Mouse (Mus musculus) heart, embryonic 13.5 days (tissue): ENCODE data around the gene Arsb. TPM values are rescaled to one million over a fixed set of nuclear protein-coding genes. Genes with fewer than 3 reads are reported as not detected.
A peak's percentile ranks its signal among the peaks of the same experiment; 100 is the strongest.

Source experiments
- ATAC-seq: fragments of 200-750 bp; cut with Nextera tagmentation; 2 replicates; pipeline ENCODE4 v1.8.0; 2017; ENCODE audit warnings: moderate TSS enrichment; ENCODE audit not compliant: insufficient number of reproducible peaks, low FRiP score, low TSS enrichment; ENCODE audit errors: extremely low read depth
- H3K27ac ChIP-seq: fragments of 300-500 bp; sonication (generic); replicated peaks from 2 replicates; pipeline ENCODE4 v1.5.1; 2015; ENCODE audit warnings: moderate library complexity, mild to moderate bottlenecking, inconsistent platforms
- H3K27me3 ChIP-seq: fragments of 300-500 bp; sonication (generic); replicated peaks from 2 replicates; pipeline ENCODE4 v1.6.1; 2015; ENCODE audit warnings: mild to moderate bottlenecking, inconsistent platforms
- H3K36me3 ChIP-seq: fragments of 300-500 bp; sonication (generic); 2 replicates; pipeline ENCODE4 v1.6.1; 2015; ENCODE audit warnings: mild to moderate bottlenecking, inconsistent platforms
- H3K4me1 ChIP-seq: fragments of 300-500 bp; sonication (generic); 2 replicates; pipeline ENCODE4 v1.6.1; 2015; ENCODE audit warnings: inconsistent platforms
- H3K4me2 ChIP-seq: fragments of 300-500 bp; sonication (generic); 2 replicates; pipeline ENCODE4 v1.6.1; 2015; ENCODE audit warnings: inconsistent platforms, mild to moderate bottlenecking, moderate library complexity
- H3K4me3 ChIP-seq: fragments of 300-500 bp; sonication (generic); 2 replicates; pipeline ENCODE4 v1.5.1; 2015; ENCODE audit warnings: moderate library complexity, mild to moderate bottlenecking, inconsistent platforms
- H3K9ac ChIP-seq: fragments of 300-500 bp; sonication (generic); 2 replicates; pipeline ENCODE4 v1.6.1; 2015; ENCODE audit warnings: inconsistent platforms, mild to moderate bottlenecking, moderate library complexity
- H3K9me3 ChIP-seq: fragments of 300-500 bp; sonication (generic); 2 replicates; pipeline ENCODE4 v1.6.1; 2016; ENCODE audit warnings: inconsistent platforms
- WGBS: fragments of 180-500 bp; shearing (Covaris S2); methylation state at CpG from one replicate; pipeline ENCODE4 v1.1.7; 2015; ENCODE audit warnings: mixed read lengths; 5-methylcytosine and 5-hydroxymethylcytosine counted together
- polyA plus RNA-seq: library from polyadenylated mRNA; unstranded; fragments of >200 nt; fragmentation: Nextera tagmentation; extraction: Ambion mirVana; gene quantifications from 2 replicates; pipeline ENCODE4 v1.2.1, GENCODE M21; 2015

Arsb gene
- polyA plus RNA-seq, 1 experiment from 2014 or later, result 9.0 TPM

DNA sequence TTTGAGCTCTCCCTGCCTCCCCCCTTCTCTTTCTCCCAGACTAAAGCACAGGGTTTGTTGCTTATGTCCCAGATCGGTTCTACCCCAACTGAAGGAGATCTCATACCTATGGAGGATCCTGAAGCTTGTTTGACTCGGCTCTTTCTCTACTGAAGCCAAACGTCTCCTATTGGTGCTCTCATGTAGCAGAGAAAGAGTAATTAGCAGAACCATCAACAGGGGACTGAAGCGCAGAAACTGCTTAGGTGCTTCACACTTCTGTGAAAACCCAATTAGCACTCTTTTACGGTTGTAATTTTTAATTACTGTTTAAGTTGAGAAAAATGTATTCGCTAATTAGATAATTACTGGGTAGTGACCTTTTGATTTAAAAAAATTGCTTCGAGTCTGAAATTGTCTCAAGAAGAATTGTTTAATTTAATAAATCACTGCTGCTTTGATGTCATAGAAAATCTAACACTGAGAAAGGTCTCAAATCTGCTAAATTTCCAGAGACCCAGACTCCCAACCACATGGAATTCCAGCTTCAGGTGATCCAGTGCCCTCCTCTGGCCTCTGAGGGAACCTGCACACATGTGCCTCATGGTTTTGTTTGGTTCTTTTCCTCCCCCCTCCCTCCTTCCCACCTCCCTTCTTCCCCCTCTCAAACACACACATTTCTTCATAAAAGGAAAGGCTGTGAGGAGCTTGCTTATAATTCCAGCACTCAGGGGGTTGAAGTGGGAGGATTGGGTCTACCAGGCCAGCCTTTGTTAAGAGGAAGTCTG is 54.5 kb downstream of the Arsb start:
- H3K4me2 ChIP-seq, result no peak overlapping the region
- no peak for ATAC-seq
- no peaks in the 10 kb centered on the region for H3K27me3 ChIP-seq
- no peaks in the 10 kb centered on the region for H3K9me3 ChIP-seq
- H3K27ac ChIP-seq, result no peak overlapping the region
- 74% methylated on average over 7 of the region's 7 CpGs for WGBS
- H3K4me1 ChIP-seq, result peaks cover 28% of the 10 kb centered on the region
- H3K9ac ChIP-seq, result no peak overlapping the region
- no peak overlapping the region for H3K4me3 ChIP-seq
- H3K36me3 ChIP-seq, result no peaks in the 10 kb centered on the region

DNA sequence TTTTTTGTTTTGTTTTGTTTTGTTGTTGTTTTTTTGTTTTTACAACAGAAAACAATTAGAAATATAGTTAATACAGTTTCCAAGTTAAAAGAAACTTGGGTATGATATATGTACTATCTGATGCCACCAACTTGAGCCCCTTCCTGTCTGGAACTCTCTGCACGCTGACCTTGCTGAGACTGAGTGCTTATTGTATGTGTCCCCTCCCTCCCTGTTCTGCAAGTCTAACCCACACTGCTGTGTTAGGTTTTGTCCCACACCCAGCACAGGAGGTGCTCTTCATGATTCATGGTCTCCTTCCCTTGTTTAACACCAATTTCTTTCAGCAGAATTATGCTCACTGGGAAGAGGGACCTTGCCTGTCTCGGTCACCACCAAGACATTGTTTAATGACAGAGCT is 56.3 kb downstream of the Arsb start:
- Histone ChIP-seq H3K36me3 (no peaks in the 10 kb centered on the region), H3K9me3 (no peaks in the 10 kb centered on the region), H3K4me2 (no peak overlapping the region), H3K27me3 (no peaks in the 10 kb centered on the region), H3K4me3 (no peak overlapping the region), H3K9ac (no peak overlapping the region), H3K4me1 (peaks cover 13% of the 10 kb centered on the region), H3K27ac (no peak overlapping the region)
- no peak for ATAC-seq
- WGBS, result 68% methylated on average over 2 of the region's 2 CpGs

DNA sequence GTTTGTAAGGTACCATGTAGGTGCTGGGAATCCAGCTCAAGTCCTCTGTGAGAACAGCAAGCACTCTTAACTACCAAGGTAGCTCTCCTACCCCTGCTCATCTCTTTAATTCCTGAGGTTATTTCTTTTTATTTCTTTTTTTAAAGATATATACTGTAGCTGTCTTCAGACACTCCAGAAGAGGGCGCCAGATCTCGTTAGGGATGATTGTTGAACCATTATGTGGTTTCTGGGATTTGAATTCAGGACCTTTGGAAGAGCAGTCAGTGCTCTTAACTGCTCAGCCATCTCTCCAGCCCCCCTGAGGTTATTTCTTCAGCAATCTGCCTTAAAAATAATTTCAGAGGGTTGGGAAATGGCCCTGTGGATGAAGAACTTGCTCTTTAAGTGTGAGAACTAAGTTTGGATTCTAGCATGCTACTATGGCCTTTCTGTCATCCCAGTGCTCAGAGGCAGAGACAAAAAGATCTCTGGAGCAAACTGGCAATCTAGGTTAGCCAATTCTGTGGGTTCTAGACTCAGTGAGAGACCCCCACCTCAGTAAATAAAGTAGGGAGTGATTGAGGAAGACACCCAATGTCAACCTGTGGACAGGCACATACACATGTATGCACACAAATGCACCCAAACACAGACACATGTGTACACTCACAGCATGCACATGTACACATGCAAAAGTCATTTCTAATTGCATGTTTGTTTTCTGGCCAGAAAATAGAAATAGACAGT is 58.3 kb downstream of the Arsb start:
- no peaks in the 10 kb centered on the region for H3K36me3 ChIP-seq
- H3K4me3 ChIP-seq, result no peak overlapping the region
- 55% methylated on average over 2 of the region's 2 CpGs for WGBS
- H3K4me1 ChIP-seq, result peaks cover 13% of the 10 kb centered on the region
- H3K27ac ChIP-seq, result no peak overlapping the region
- H3K9me3 ChIP-seq, result no peaks in the 10 kb centered on the region
- no peak overlapping the region for H3K4me2 ChIP-seq
- no peak overlapping the region for H3K9ac ChIP-seq
- no peak for ATAC-seq
- H3K27me3 ChIP-seq, result no peaks in the 10 kb centered on the region

DNA sequence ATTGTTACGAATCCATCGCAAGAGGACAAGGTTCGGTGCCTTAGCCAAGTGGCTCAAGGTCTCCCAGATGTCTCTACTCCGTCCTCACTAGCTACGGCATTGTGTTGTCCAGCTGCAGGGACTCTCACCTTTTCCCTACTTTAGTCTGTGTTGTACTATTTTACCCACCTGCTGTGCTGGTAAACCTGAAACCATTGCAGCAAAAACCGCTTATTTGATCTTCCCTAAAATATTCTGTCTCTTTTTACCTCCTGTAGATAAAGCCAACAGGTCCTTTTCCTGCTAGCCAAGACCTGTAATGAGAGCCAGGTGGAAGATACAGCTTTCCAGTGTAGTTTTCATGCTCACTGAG is 58.8 kb downstream of the Arsb start:
- ATAC-seq, result no peak
- H3K4me2 ChIP-seq, result no peak overlapping the region
- no peaks in the 10 kb centered on the region for H3K9me3 ChIP-seq
- no peak overlapping the region for H3K4me3 ChIP-seq
- H3K27me3 ChIP-seq, result no peaks in the 10 kb centered on the region
- H3K27ac ChIP-seq, result no peak overlapping the region
- 80% methylated on average over 6 of the region's 6 CpGs for WGBS
- no peaks in the 10 kb centered on the region for H3K36me3 ChIP-seq
- H3K4me1 ChIP-seq, result peaks cover 13% of the 10 kb centered on the region
- H3K9ac ChIP-seq, result no peak overlapping the region

DNA sequence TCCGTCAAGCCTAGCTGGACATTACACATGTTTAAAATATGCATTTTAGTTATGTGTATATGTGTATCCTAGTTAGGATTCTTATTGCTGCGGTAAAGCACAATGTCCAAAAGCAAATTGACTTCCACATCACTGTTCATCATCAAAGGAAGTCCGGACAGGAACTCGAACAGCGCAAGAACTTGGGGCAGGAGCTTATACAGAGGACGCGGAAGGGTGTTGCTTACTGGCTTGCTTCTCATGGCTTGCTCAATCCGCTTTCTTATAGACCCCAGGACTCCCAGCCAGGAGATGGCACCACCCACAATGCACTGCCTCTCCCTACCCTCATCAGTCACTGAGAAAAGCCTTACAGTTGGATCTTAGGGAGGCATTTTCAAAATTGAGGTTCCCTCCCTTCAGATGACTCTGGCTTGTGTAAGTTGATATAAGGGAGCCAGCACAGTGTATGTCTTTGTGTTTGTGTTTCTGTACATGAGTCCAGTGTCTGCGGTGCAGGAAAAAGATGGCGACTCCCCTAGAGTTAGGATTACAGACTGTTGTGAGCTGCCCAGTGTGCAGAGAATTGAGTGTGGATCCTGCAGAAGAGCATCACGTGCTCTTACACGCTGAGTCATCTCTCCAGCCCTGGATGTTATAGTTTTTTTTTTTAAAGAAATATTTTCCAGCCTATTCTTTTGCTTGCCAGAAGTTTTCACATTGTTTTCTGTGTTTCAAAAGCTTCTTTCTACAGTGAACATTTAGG is 66.2 kb downstream of the Arsb start:
- H3K27ac ChIP-seq, result peak overlapping the region; percentile 84
- no peaks in the 10 kb centered on the region for H3K9me3 ChIP-seq
- no peak overlapping the region for H3K4me3 ChIP-seq
- no peak for ATAC-seq
- no peaks in the 10 kb centered on the region for H3K36me3 ChIP-seq
- H3K4me2 ChIP-seq, result no peak overlapping the region
- no peak overlapping the region for H3K9ac ChIP-seq
- H3K4me1 ChIP-seq, result peaks cover 43% of the 10 kb centered on the region
- WGBS, result 74% methylated on average over 12 of the region's 12 CpGs
- H3K27me3 ChIP-seq, result no peaks in the 10 kb centered on the region

DNA sequence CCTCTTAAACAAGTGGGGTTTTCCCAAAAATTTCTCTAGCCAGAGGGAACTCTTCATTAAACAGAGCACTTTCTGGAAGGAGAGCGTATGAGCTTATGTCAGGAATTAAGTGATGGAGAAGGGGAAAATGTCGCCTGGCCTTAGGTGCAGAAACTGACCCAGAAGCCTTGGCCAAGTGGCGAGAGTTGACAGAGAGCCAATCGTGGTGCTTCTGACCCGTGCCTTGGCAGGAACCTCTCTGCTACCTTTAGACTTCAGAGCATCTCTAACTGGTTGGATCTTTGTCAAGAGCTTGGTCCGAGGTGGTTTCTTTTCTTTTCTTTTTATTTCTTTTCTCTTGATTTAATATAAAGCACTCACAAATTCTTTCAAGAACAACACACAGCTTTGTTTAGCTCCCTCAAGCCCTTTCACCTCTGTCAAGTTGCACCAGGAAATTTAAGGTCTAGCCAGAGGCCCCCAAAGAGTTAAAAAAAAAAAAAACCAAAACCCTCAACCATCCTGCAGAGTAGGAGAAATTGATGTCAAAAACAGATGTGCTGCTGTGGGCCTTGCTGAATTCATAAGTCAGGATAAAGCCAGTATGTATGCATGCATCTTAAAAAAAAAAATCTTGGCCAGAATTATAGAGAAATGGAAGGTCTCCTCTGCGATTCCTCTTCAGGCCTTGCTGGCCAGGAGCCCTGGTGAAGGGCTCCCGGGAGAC is 67.2 kb downstream of the Arsb start:
- no peak for ATAC-seq
- Histone ChIP-seq H3K36me3 (no peaks in the 10 kb centered on the region), H3K4me1 (peaks cover 43% of the 10 kb centered on the region), H3K27ac (peak overlapping the region; percentile 84), H3K4me2 (peak overlapping the region; percentile 46), H3K27me3 (no peaks in the 10 kb centered on the region), H3K9ac (peak overlapping the region; percentile 56), H3K9me3 (no peaks in the 10 kb centered on the region), H3K4me3 (no peak overlapping the region)
- WGBS, result 47% methylated on average over 8 of the region's 8 CpGs

DNA sequence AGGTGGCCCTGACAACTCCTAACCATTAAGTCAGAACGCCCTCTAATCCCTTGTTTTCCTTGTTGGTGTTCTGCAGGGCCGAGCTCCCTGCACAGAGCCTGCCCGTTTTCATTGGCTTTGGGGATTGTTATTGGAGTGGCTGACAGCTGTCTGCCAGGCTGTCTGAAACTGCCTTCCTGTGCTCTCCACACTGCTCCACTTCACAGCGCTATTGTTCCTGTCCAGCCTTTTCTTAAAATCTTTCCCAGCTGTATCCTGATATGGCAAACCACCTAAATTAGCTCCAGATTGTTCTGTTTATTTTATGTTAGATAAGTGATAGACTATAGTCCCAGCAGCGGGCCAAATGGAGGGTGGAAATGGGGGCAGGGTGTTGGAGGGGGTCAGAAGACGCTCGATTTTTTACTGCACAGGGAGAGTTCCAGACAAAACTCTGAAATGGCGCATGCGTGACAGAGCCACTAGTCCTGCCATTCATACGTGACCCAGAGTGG is 67.8 kb downstream of the Arsb start:
- H3K4me1 ChIP-seq, result peaks cover 43% of the 10 kb centered on the region
- 16% methylated on average over 10 of the region's 10 CpGs for WGBS
- H3K9ac ChIP-seq, result peak overlapping the region; percentile 56
- no peaks in the 10 kb centered on the region for H3K9me3 ChIP-seq
- no peaks in the 10 kb centered on the region for H3K27me3 ChIP-seq
- peak overlapping the region; percentile 84 for H3K27ac ChIP-seq
- peak; percentile 73 for ATAC-seq
- peak overlapping the region; percentile 46 for H3K4me2 ChIP-seq
- no peak overlapping the region for H3K4me3 ChIP-seq
- no peaks in the 10 kb centered on the region for H3K36me3 ChIP-seq

DNA sequence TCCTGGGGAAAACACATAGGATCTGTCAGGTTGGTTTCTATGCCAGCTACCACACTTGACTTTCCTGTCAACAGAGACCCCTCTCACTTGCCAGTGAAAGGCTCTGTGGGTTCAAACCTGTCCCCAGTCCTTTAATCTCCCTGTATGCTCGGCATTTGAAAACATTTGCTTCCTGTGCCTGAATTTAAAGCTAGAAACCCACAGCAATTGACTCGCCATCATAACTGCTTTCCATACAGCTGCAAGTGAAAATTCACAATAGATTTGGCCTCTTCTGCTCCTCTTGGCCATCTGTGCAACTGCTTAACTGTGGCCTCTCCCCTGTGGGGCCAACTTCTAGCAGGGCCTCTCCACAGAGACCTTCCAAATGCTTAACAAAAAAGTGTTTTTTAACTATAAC is 68.3 kb downstream of the Arsb start:
- peak overlapping the region; percentile 84 for H3K27ac ChIP-seq
- no peaks in the 10 kb centered on the region for H3K36me3 ChIP-seq
- H3K4me3 ChIP-seq, result no peak overlapping the region
- peak overlapping the region; percentile 46 for H3K4me2 ChIP-seq
- H3K9me3 ChIP-seq, result no peaks in the 10 kb centered on the region
- ATAC-seq, result no peak
- H3K9ac ChIP-seq, result no peak overlapping the region
- peaks cover 43% of the 10 kb centered on the region for H3K4me1 ChIP-seq
- H3K27me3 ChIP-seq, result no peaks in the 10 kb centered on the region
- WGBS, result 39% methylated on average over 2 of the region's 2 CpGs

DNA sequence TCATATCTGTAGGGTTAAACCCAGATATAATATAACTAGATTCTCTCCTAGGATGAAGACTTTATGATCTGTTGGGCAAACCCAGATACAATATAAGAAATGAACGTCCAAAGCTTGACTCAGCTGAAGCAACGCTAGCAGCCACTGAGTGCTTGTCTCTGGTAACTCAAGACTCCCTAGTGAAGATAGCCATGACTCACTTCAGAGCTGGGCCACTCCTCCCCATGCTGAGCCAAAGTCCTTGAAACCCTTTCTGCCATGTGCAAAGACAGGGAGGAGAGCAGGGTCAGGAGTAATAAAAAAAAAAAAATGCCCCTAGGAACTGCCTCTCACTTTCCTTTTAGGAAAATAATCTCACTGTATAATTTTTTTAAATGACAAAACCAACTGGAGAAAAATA is 68.7 kb downstream of the Arsb start:
- Histone ChIP-seq H3K9ac (no peak overlapping the region), H3K4me3 (no peak overlapping the region), H3K4me2 (no peak overlapping the region), H3K4me1 (peaks cover 43% of the 10 kb centered on the region), H3K27me3 (no peaks in the 10 kb centered on the region), H3K36me3 (no peaks in the 10 kb centered on the region), H3K27ac (peak overlapping the region; percentile 84), H3K9me3 (no peaks in the 10 kb centered on the region)
- 43% methylated on average over 2 of the region's 2 CpGs for WGBS
- no peak for ATAC-seq

DNA sequence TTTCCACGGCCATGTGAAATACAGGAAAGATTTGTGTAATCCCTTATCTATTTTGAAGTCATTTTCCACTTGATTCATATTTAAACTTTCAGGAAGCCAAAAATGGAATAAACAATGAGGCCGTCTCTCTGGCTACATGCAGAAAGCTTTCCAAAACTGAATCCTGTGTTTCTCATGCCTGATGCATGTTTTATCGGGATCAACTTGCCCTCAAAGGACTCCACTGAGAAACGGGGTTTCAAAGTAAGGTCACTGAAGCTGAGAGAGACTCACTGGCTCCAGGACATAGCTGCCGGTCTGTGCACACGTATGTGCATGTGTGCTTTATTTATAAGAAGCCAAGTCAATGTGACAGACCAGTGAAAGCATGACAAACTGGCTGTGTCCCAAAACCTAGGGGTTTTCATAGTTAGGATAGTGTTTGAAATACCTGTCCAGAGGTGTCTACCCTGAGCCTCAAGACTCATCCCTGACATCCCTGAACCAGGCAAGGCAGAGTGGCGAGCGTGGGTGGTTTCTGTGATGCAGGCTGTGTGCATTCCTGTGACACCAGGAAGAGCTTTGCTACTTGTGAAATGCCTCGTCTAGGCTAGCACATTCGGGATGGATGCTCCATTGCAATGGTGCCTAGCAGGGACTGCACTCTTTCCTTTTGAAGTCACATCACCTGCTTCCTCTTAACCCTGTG is 75.5 kb downstream of the Arsb start:
- 60% methylated on average over 10 of the region's 10 CpGs for WGBS
- Histone ChIP-seq H3K4me3 (no peak overlapping the region), H3K9me3 (no peaks in the 10 kb centered on the region), H3K36me3 (no peaks in the 10 kb centered on the region), H3K4me1 (peaks cover 29% of the 10 kb centered on the region), H3K27ac (no peak overlapping the region), H3K9ac (no peak overlapping the region), H3K27me3 (no peaks in the 10 kb centered on the region), H3K4me2 (no peak overlapping the region)
- no peak for ATAC-seq
